Mouse (Mus musculus): ENCODE data around the gene Rbm38.

DNA sequence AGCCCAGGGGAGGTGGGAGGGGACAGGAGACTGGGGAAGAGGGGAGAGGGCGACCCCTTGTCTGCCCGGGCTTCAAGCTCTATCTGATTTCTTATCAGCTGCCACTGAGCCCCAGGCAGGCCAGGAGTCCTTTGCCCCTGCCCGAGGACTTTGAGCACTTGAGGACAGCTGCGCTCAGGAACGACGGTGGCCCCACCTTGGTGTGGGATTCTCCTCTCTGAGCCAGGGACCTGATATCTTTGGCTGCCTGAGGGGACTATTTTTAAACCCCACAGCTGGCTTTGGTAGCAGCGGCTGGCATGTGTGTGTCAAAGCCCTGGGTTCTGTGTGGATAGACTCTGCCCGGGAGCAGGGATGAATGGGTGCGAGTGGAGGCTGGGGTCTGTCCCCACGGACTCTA, 37.3 kb downstream of the Rbm38 start:
- TF ChIP-seq CTCF (IDR thresholded peaks at IDR 0.05; ENCODE audit: low read depth, low read length) (no peak), POLR2A (IDR thresholded peaks at IDR 0.05; ENCODE audit: borderline replicate concordance, low read depth, low read length) (no peak)
